Mouse (Mus musculus): ENCODE data around the gene Usp32.

The Usp32 gene

GRCm38 (mm10) chr11:84979351-84979750, 160.6 kb downstream of the Usp32 start:
- DNase-seq (ENCODE audit: low spot score): no peak

GRCm38 (mm10) chr11:84978113-84978512, 161.8 kb downstream of the Usp32 start:
- no peak for DNase-seq (ENCODE audit: low spot score)

- no peak for DNase-seq (ENCODE audit: low spot score)
Measured at GRCm38 (mm10) chr11:84977385-84977952, 162.5 kb downstream of the Usp32 start.

GRCm38 (mm10) chr11:84976706-84977105, 163.3 kb downstream of the Usp32 start:
- no peak for DNase-seq (ENCODE audit: low spot score)

- no peak for DNase-seq (ENCODE audit: low spot score)
Measured at GRCm38 (mm10) chr11:84974582-84974981, 165.4 kb downstream of the Usp32 start.

- DNase-seq (ENCODE audit: low spot score): no peak
Measured at GRCm38 (mm10) chr11:84973661-84974060, 166.3 kb downstream of the Usp32 start.

- no peak for DNase-seq (ENCODE audit: low spot score)
Measured at GRCm38 (mm10) chr11:84972067-84972466, 167.9 kb downstream of the Usp32 start.

- no peak for DNase-seq (ENCODE audit: low spot score)
Measured at GRCm38 (mm10) chr11:84968775-84969174, 171.2 kb downstream of the Usp32 start.

GRCm38 (mm10) chr11:84968309-84968708, 171.7 kb downstream of the Usp32 start:
- DNase-seq (ENCODE audit: low spot score): no peak

GRCm38 (mm10) chr11:84967113-84967512, 172.8 kb downstream of the Usp32 start:
- DNase-seq (ENCODE audit: low spot score): no peak

GRCm38 (mm10) chr11:84966696-84967095, 173.3 kb downstream of the Usp32 start:
- DNase-seq (ENCODE audit: low spot score): no peak

GRCm38 (mm10) chr11:84963556-84963955, 176.4 kb downstream of the Usp32 start:
- no peak for DNase-seq (ENCODE audit: low spot score)

- no peak for DNase-seq (ENCODE audit: low spot score)
Measured at GRCm38 (mm10) chr11:84962536-84962935, 177.4 kb downstream of the Usp32 start.

- DNase-seq (ENCODE audit: low spot score): no peak
Measured at GRCm38 (mm10) chr11:84961571-84961970, 178.4 kb downstream of the Usp32 start.

GRCm38 (mm10) chr11:84960780-84961179, 179.2 kb downstream of the Usp32 start:
- no peak for DNase-seq (ENCODE audit: low spot score)

- no peak for DNase-seq (ENCODE audit: low spot score)
Measured at GRCm38 (mm10) chr11:84960291-84960690, 179.7 kb downstream of the Usp32 start.

GRCm38 (mm10) chr11:84959701-84960181, 180.2 kb downstream of the Usp32 start:
- DNase-seq (ENCODE audit: low spot score): no peak

GRCm38 (mm10) chr11:84959181-84959580, 180.8 kb downstream of the Usp32 start:
- no peak for DNase-seq (ENCODE audit: low spot score)

- DNase-seq (ENCODE audit: low spot score): no peak
Measured at GRCm38 (mm10) chr11:84958271-84958630, 181.7 kb downstream of the Usp32 start.

GRCm38 (mm10) chr11:84957591-84958270, 182.2 kb downstream of the Usp32 start, which contains the start of gene Car4:
Car4 (plus strand) TSS chr11:84957786.
- no peak for DNase-seq (ENCODE audit: low spot score)

GRCm38 (mm10) chr11:84957171-84957570, 182.8 kb downstream of the Usp32 start:
- no peak for DNase-seq (ENCODE audit: low spot score)

GRCm38 (mm10) chr11:84956400-84956799, 183.6 kb downstream of the Usp32 start:
- no peak for DNase-seq (ENCODE audit: low spot score)

GRCm38 (mm10) chr11:84952611-84953010, 187.3 kb downstream of the Usp32 start:
- DNase-seq (ENCODE audit: low spot score): no peak

- DNase-seq (ENCODE audit: low spot score): no peak
Measured at GRCm38 (mm10) chr11:84948526-84948925, 191.4 kb downstream of the Usp32 start.

Data from ovary, postnatal 14 days (tissue).